15 mouse cellular contexts compared by ENCODE assay signal in genomic region chr9:66282582-66282981, GRCm38 (mm10).
DNase-seq lines count a peak whose midpoint lies in the region; ATAC-seq and TF ChIP-seq lines count a peak whose summit lies in the region.
"Had no signal": no experiment of that assay in that cellular context is flagged by ENCODE, and none has a peak within 500 bp of the region (broad histone marks: within the 10 kb centered on the region; RNA-seq: fewer than 3 reads in every experiment).

No protein-coding gene starts in this region.

- WGBS in bone marrow, adult 2 months: 97% methylated on average over 1 of the region's 1 CpGs

- H3K4me1 ChIP-seq in bone marrow, adult 2 months (ENCODE audit: control insufficient read depth, insufficient read depth, low read length): peaks cover 3% of the 10 kb centered on the region; the same call in 1 of the 2 replicates

- ATAC-seq in CD4-positive, CD25-positive, alpha-beta regulatory T cell, adult 4 months: no peak
- ATAC-seq in granulocyte monocyte progenitor cell, adult 5-6 weeks (replicated peaks; ENCODE audit: poor library complexity, severe bottlenecking): no peak
- ATAC-seq: forebrain, embryonic 16.5 days had no signal

- no peak overlapping the region for H3K27ac ChIP-seq in layer of hippocampus, adult 2 months
- no peak overlapping the region for H3K27ac ChIP-seq in bone marrow, adult 2 months (ENCODE audit: control insufficient read depth, insufficient read depth, low read depth, low read length, poor library complexity)
- H3K27ac ChIP-seq: liver, embryonic 15.5 days; macrophage had no signal

- no peak overlapping the region for H3K4me3 ChIP-seq in layer of hippocampus, adult 2 months
- no peak overlapping the region for H3K4me3 ChIP-seq in bone marrow, adult 2 months (replicated peaks; ENCODE audit: control insufficient read depth, low read depth, low read length)
- H3K4me3 ChIP-seq: liver, embryonic 15.5 days had no signal

- TF ChIP-seq CTCF in layer of hippocampus, adult 2 months (conservative IDR thresholded peaks at IDR 0.05): peak; percentile 52
- peak; percentile 27; the same call in 1 of the 2 replicates for TF ChIP-seq CTCF in bone marrow, adult 2 months (IDR thresholded peaks at IDR 0.05; ENCODE audit: control insufficient read depth, insufficient read depth, low read length)

- peak; percentile 47 for DNase-seq in CD4-positive, CD25-positive, alpha-beta regulatory T cell, adult 2 months (ENCODE audit: low read depth, low spot score)
- no peak for DNase-seq in layer of hippocampus, adult 2 months (ENCODE audit: low spot score in 2 of 2)
- no peak for DNase-seq in layer of hippocampus, adult 9-10 months (ENCODE audit: low spot score)
- DNase-seq in 416B (ENCODE audit: low read depth): peak; percentile 23
- no peak for DNase-seq in left cerebral cortex, adult 18-20 months (ENCODE audit: low spot score in 2 of 2)
- DNase-seq: cerebellum, postnatal 10 days; embryo, embryonic 11 days; midbrain, embryonic 14.5 days; right cerebral cortex, postnatal 14 days had no signal

- TF ChIP-seq POLR2A in bone marrow, adult 2 months (IDR thresholded peaks at IDR 0.05; ENCODE audit: borderline replicate concordance, control insufficient read depth, low read depth, low read length): no peak

Comparison
In these comparisons a context has a peak if more than half of its experiments do, and no peak if none do; other contexts are left out.
1. DNase-seq: peak in CD4-positive, CD25-positive, alpha-beta regulatory T cell, adult 2 months (single experiment) and 416B (single experiment); none in layer of hippocampus, adult 2 months (0 of 2), layer of hippocampus, adult 9-10 months (single experiment) and left cerebral cortex, adult 18-20 months (0 of 2).